Mouse (Mus musculus) bone marrow, adult 2 months (tissue): ENCODE measurements around the gene Olfr126.

Source experiments
- CTCF ChIP-seq: fragments of 200-500 bp; IDR thresholded peaks from 2 replicates; pipeline ENCODE4 v1.5.1; 2011; ENCODE audit warnings: low read length, control low read depth; ENCODE audit not compliant: control insufficient read depth, insufficient read depth
- POLR2A ChIP-seq: fragments of 200-500 bp; IDR thresholded peaks from 2 replicates; pipeline ENCODE4 v1.6.1; 2011; ENCODE audit warnings: low read depth, mild to moderate bottlenecking, control low read depth, low read length, borderline replicate concordance; ENCODE audit not compliant: control insufficient read depth

- TF ChIP-seq CTCF: no peak
- TF ChIP-seq POLR2A: no peak
These were observed 16.6 kb downstream of the Olfr126 start for GRCm38 (mm10) chr17:37863901-37864300.
